Mouse (Mus musculus) forebrain, embryonic 12.5 days (tissue): ENCODE measurements around the gene Ap1g1. TPM values are rescaled to one million over a fixed set of nuclear protein-coding genes. Genes with fewer than 3 reads are reported as not detected.

ENCODE experiments used
- ATAC-seq: fragments of 200-750 bp; cut with Nextera tagmentation; 2 replicates; pipeline ENCODE4 v1.8.0; 2017; ENCODE audit warnings: moderate TSS enrichment; ENCODE audit not compliant: low FRiP score
- H3K27ac ChIP-seq: fragments of 300-500 bp; sonication (generic); 2 replicates; pipeline ENCODE4 v1.5.1; 2016; ENCODE audit warnings: mild to moderate bottlenecking
- H3K27me3 ChIP-seq: fragments of 300-500 bp; sonication (generic); 2 replicates; pipeline ENCODE4 v1.6.1; 2016; ENCODE audit warnings: mild to moderate bottlenecking
- H3K36me3 ChIP-seq: fragments of 300-500 bp; sonication (generic); replicated peaks from 2 replicates; pipeline ENCODE4 v1.6.1; 2016; ENCODE audit warnings: mild to moderate bottlenecking
- H3K4me1 ChIP-seq: fragments of 300-500 bp; sonication (generic); 2 replicates; pipeline ENCODE4 v1.6.1; 2016
- H3K4me2 ChIP-seq: fragments of 300-500 bp; sonication (generic); 2 replicates; pipeline ENCODE4 v1.6.1; 2016; ENCODE audit warnings: mild to moderate bottlenecking, moderate library complexity
- H3K4me3 ChIP-seq: fragments of 300-500 bp; sonication (generic); replicated peaks from 2 replicates; pipeline ENCODE4 v1.5.1; 2016; ENCODE audit warnings: mild to moderate bottlenecking
- H3K9ac ChIP-seq: fragments of 300-500 bp; sonication (generic); 2 replicates; pipeline ENCODE4 v1.6.1; 2016; ENCODE audit warnings: mild to moderate bottlenecking
- H3K9me3 ChIP-seq: fragments of 300-500 bp; sonication (generic); 2 replicates; pipeline ENCODE4 v1.6.1; 2016
- WGBS: fragments of 180-500 bp; shearing (Covaris S2); methylation state at CpG from one replicate; pipeline ENCODE4 v1.1.7; 2016; 5-methylcytosine and 5-hydroxymethylcytosine counted together
- polyA plus RNA-seq: library from polyadenylated mRNA; unstranded; fragments of >200 nt; fragmentation: Nextera tagmentation; extraction: Ambion mirVana; gene quantifications from 2 replicates; pipeline ENCODE4 v1.2.1, GENCODE M21; 2016

Ap1g1 gene
- polyA plus RNA-seq, 1 experiment from 2014 or later: 67.6 TPM

- H3K4me2 ChIP-seq: no peak overlapping the region
- H3K4me3 ChIP-seq: no peak overlapping the region
- 74% methylated on average over 3 of the region's 3 CpGs for WGBS
- no peaks in the 10 kb centered on the region for H3K27me3 ChIP-seq
- no peak for ATAC-seq
- no peak overlapping the region for H3K27ac ChIP-seq
- H3K36me3 ChIP-seq: no peaks in the 10 kb centered on the region
- no peak overlapping the region for H3K9ac ChIP-seq
- no peaks in the 10 kb centered on the region for H3K9me3 ChIP-seq
- H3K4me1 ChIP-seq: no peaks in the 10 kb centered on the region
Measured at GRCm38 (mm10) chr8:109756849-109757248, 21.5 kb upstream of the Ap1g1 start.

- 94% methylated on average over 7 of the region's 7 CpGs for WGBS
- no peaks in the 10 kb centered on the region for H3K4me1 ChIP-seq
- H3K9ac ChIP-seq: no peak overlapping the region
- H3K36me3 ChIP-seq: no peaks in the 10 kb centered on the region
- H3K4me3 ChIP-seq: no peak overlapping the region
- H3K27ac ChIP-seq: no peak overlapping the region
- no peaks in the 10 kb centered on the region for H3K27me3 ChIP-seq
- no peak overlapping the region for H3K4me2 ChIP-seq
- peaks cover 5% of the 10 kb centered on the region; the same call in 1 of the 2 replicates for H3K9me3 ChIP-seq
- ATAC-seq: no peak
Measured at GRCm38 (mm10) chr8:109759426-109759825, 18.9 kb upstream of the Ap1g1 start.

- WGBS: 65% methylated on average over 1 of the region's 1 CpGs
- Histone ChIP-seq H3K9me3 (peaks cover 5% of the 10 kb centered on the region; the same call in 1 of the 2 replicates), H3K27me3 (no peaks in the 10 kb centered on the region), H3K27ac (no peak overlapping the region), H3K4me1 (no peaks in the 10 kb centered on the region), H3K4me2 (no peak overlapping the region), H3K9ac (no peak overlapping the region), H3K36me3 (no peaks in the 10 kb centered on the region), H3K4me3 (no peak overlapping the region)
- ATAC-seq: no peak
Measured at GRCm38 (mm10) chr8:109760221-109760620, 18.1 kb upstream of the Ap1g1 start.

GRCm38 (mm10) chr8:109764031-109764430 lies 14.3 kb upstream of the Ap1g1 start:
- Histone ChIP-seq H3K4me2 (no peak overlapping the region), H3K27ac (no peak overlapping the region), H3K27me3 (no peaks in the 10 kb centered on the region), H3K9ac (no peak overlapping the region), H3K4me3 (no peak overlapping the region), H3K9me3 (peaks cover 5% of the 10 kb centered on the region; the same call in 1 of the 2 replicates), H3K4me1 (no peaks in the 10 kb centered on the region), H3K36me3 (no peaks in the 10 kb centered on the region)
- no peak for ATAC-seq
- WGBS: 92% methylated on average over 6 of the region's 6 CpGs

GRCm38 (mm10) chr8:109766081-109766480 lies 12.3 kb upstream of the Ap1g1 start:
- no peak overlapping the region for H3K27ac ChIP-seq
- 76% methylated on average over 7 of the region's 7 CpGs for WGBS
- ATAC-seq: no peak
- H3K27me3 ChIP-seq: no peaks in the 10 kb centered on the region
- H3K9ac ChIP-seq: no peak overlapping the region
- no peaks in the 10 kb centered on the region for H3K4me1 ChIP-seq
- H3K4me3 ChIP-seq: no peak overlapping the region
- no peaks in the 10 kb centered on the region for H3K36me3 ChIP-seq
- no peak overlapping the region for H3K4me2 ChIP-seq
- H3K9me3 ChIP-seq: peaks cover 5% of the 10 kb centered on the region; the same call in 1 of the 2 replicates

- Histone ChIP-seq H3K9ac (no peak overlapping the region), H3K9me3 (no peaks in the 10 kb centered on the region), H3K27me3 (peaks cover 14% of the 10 kb centered on the region), H3K4me2 (no peak overlapping the region), H3K4me3 (no peak overlapping the region), H3K4me1 (no peaks in the 10 kb centered on the region), H3K27ac (no peak overlapping the region), H3K36me3 (no peaks in the 10 kb centered on the region)
- WGBS: 56% methylated on average over 3 of the region's 3 CpGs
- ATAC-seq: no peak
Measured at GRCm38 (mm10) chr8:109773154-109773553, 5.2 kb upstream of the Ap1g1 start.

- H3K4me1 ChIP-seq: peaks cover 13% of the 10 kb centered on the region
- peak overlapping the region; percentile 91 for H3K4me2 ChIP-seq
- H3K36me3 ChIP-seq: no peaks in the 10 kb centered on the region
- 0 out of 2 replicates have a peak overlapping the region, but pooled peaks have one; percentile 99 for H3K27ac ChIP-seq
- peak overlapping the region; percentile 98 for H3K4me3 ChIP-seq
- H3K9me3 ChIP-seq: no peaks in the 10 kb centered on the region
- WGBS: 30% methylated on average over 5 of the region's 5 CpGs
- peaks cover 14% of the 10 kb centered on the region for H3K27me3 ChIP-seq
- no peak overlapping the region for H3K9ac ChIP-seq
- ATAC-seq: peak; percentile 7
Measured at GRCm38 (mm10) chr8:109777851-109778250, 503 bp upstream of the Ap1g1 start.

GRCm38 (mm10) chr8:109778993-109779421 lies 653 bp downstream of the Ap1g1 start:
- Histone ChIP-seq H3K27me3 (peaks cover 8% of the 10 kb centered on the region; the same call in 1 of the 2 replicates), H3K4me3 (peak overlapping the region; percentile 98), H3K27ac (peak overlapping the region; percentile 99), H3K9me3 (no peaks in the 10 kb centered on the region), H3K4me2 (peak overlapping the region; percentile 91), H3K4me1 (peaks cover 13% of the 10 kb centered on the region), H3K9ac (peak overlapping the region; percentile 92), H3K36me3 (no peaks in the 10 kb centered on the region)
- WGBS: under 1% methylated on average over 32 of the region's 32 CpGs
- no peak; the same call in none of the 2 replicates for ATAC-seq

GRCm38 (mm10) chr8:109779431-109780228 lies 1.3 kb downstream of the Ap1g1 start:
- Histone ChIP-seq H3K4me2 (peak overlapping the region; percentile 91), H3K9ac (peak overlapping the region; percentile 92), H3K27ac (peak overlapping the region; percentile 99; the same call in 1 of the 2 replicates), H3K36me3 (no peaks in the 10 kb centered on the region), H3K4me3 (peak overlapping the region; percentile 98), H3K27me3 (peaks cover 7% of the 10 kb centered on the region; the same call in 1 of the 2 replicates), H3K4me1 (peaks cover 13% of the 10 kb centered on the region), H3K9me3 (no peaks in the 10 kb centered on the region)
- 24% methylated on average over 24 of the region's 24 CpGs for WGBS
- ATAC-seq: no peak

- no peak overlapping the region for H3K9ac ChIP-seq
- ATAC-seq: no peak
- peaks cover 13% of the 10 kb centered on the region for H3K4me1 ChIP-seq
- WGBS: 82% methylated on average over 4 of the region's 4 CpGs
- H3K4me2 ChIP-seq: peak overlapping the region; percentile 5; the same call in 1 of the 2 replicates
- H3K9me3 ChIP-seq: no peaks in the 10 kb centered on the region
- no peaks in the 10 kb centered on the region for H3K36me3 ChIP-seq
- no peak overlapping the region for H3K4me3 ChIP-seq
- 0 out of 2 replicates have a peak, but pooled peaks cover 3% of the 10 kb centered on the region for H3K27me3 ChIP-seq
- no peak overlapping the region for H3K27ac ChIP-seq
Measured at GRCm38 (mm10) chr8:109780548-109780947, 2.2 kb downstream of the Ap1g1 start.

GRCm38 (mm10) chr8:109790938-109791337 lies 12.6 kb downstream of the Ap1g1 start:
- Histone ChIP-seq H3K27ac (no peak overlapping the region), H3K36me3 (no peaks in the 10 kb centered on the region), H3K4me3 (no peak overlapping the region), H3K27me3 (no peaks in the 10 kb centered on the region), H3K9ac (no peak overlapping the region), H3K4me1 (no peaks in the 10 kb centered on the region), H3K4me2 (no peak overlapping the region), H3K9me3 (no peaks in the 10 kb centered on the region)
- no peak for ATAC-seq
- WGBS: 89% methylated on average over 2 of the region's 2 CpGs

GRCm38 (mm10) chr8:109795166-109795565 lies 16.8 kb downstream of the Ap1g1 start:
- Histone ChIP-seq H3K4me3 (no peak overlapping the region), H3K27ac (no peak overlapping the region), H3K36me3 (no peaks in the 10 kb centered on the region), H3K9ac (no peak overlapping the region), H3K4me2 (no peak overlapping the region), H3K4me1 (no peaks in the 10 kb centered on the region), H3K27me3 (no peaks in the 10 kb centered on the region), H3K9me3 (no peaks in the 10 kb centered on the region)
- no peak for ATAC-seq
- WGBS: 67% methylated on average over 1 of the region's 1 CpGs

GRCm38 (mm10) chr8:109798721-109799120 lies 20.4 kb downstream of the Ap1g1 start:
- Histone ChIP-seq H3K4me1 (no peaks in the 10 kb centered on the region), H3K27ac (no peak overlapping the region), H3K9ac (no peak overlapping the region), H3K36me3 (peaks cover 4% of the 10 kb centered on the region), H3K4me2 (no peak overlapping the region), H3K9me3 (no peaks in the 10 kb centered on the region), H3K4me3 (no peak overlapping the region), H3K27me3 (no peaks in the 10 kb centered on the region)
- ATAC-seq: no peak
